Mouse (Mus musculus): ENCODE results near the gene Gm3147.
"Not testable (repeated sequence)": the region's sequence is repeated elsewhere in the genome, so short reads cannot be mapped to it uniquely, and the experiment has no call there.

Gene Gm3147

DNA sequence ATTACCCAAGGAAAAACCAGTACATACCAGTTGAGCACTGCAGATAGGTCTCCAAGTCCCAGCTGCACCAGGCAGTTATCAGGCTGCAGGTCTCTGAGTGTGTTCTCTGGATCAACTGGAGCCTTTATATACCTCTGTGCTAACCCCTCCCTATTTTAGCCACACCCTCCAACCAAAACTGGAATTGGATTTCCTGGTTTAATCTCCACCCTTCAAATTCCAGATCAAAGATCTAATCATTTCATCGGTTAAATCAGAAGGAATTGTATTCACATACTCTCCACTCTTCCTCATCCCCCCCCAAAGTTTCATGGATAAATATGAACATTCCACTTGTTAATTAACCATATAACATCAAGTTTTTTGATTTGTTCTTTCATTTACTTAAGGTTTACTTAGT, at the start of gene Gm3147:
Gene Gm3147, minus strand, starts transcription at position 101 of the 400 bp plus-strand sequence.
- in situ Hi-C loops (cut with MboI, MseI) = not testable (repeated sequence)

- in situ Hi-C loops (cut with MboI, MseI) = not testable (repeated sequence)
These were observed 31.9 kb upstream of the Gm3147 start, which contains the start of gene Gm6205 for GRCm38 (mm10) chr5:94648082-94648481. TSS of gene Gm6205 (plus strand) at chr5:94648382.

GRCm38 (mm10) chr5:94623679-94624078, 7.5 kb upstream of the Gm3147 start, which contains the start of gene Gm6509:
TSS of gene Gm6509 (plus strand) at chr5:94623979.
- in situ Hi-C loops (cut with MboI, MseI) = not testable (repeated sequence)
